Mouse (Mus musculus) layer of hippocampus, adult 2 months (tissue): Measurements from ENCODE around the gene Krtap4-2. TPM values are rescaled to one million over a fixed set of nuclear protein-coding genes. Genes with fewer than 3 reads are reported as not detected.
A peak's percentile ranks its signal among the peaks of the same experiment; 100 is the strongest.
"Not testable (repeated sequence)": the region's sequence is repeated elsewhere in the genome, so short reads cannot be mapped to it uniquely, and the experiment has no call there.

Experiments used
- DNase-seq, 2 experiments: peaks; one replicate each; pipeline ENCODE4 v3.0.0; 2022; ENCODE audit warnings: low spot score in 2 of 2
- H3K27ac ChIP-seq: fragments of 200-600 bp; 2 replicates; pipeline ENCODE4 v1.8.1; 2022
- H3K4me3 ChIP-seq: fragments of 200-600 bp; 2 replicates; pipeline ENCODE4 v1.8.1; 2022; ENCODE audit warnings: mild to moderate bottlenecking
- CTCF ChIP-seq: fragments of 200-600 bp; conservative IDR thresholded peaks from 2 replicates; pipeline ENCODE4 v1.8.1; 2022; ENCODE audit warnings: antibody characterized with exemption, mild to moderate bottlenecking, moderate library complexity
- long read RNA-seq, 2 experiments: library from polyadenylated mRNA; stranded (forward); transcript quantifications; one replicate each; pipeline ENCODE4 v2.0.0; 2021; ENCODE audit warnings: borderline mapping rate in 2 of 2
- total RNA-seq, 2 experiments: library from RNA; stranded (reverse); gene quantifications; 2 replicates each; pipeline ENCODE4 v1.2.3; 2021

Krtap4-2 gene
- not detected for total RNA-seq
- long read RNA-seq, experiment 1, result 0 reads
- long read RNA-seq, experiment 2, result 0 reads

GRCm38 (mm10) chr11:99634653-99635134, at the start of gene Krtap4-2:
TSS of gene Krtap4-2 (minus strand) at chr11:99635084.
- no peak within 1 kb of the TSS for H3K27ac ChIP-seq
- no peak within 1 kb of the TSS for H3K4me3 ChIP-seq
- DNase-seq, result no peak
- TF ChIP-seq CTCF, result no peak

- DNase-seq, result no peak
- no peak for TF ChIP-seq CTCF
- Histone ChIP-seq H3K27ac (no peak overlapping the region), H3K4me3 (no peak overlapping the region)
Observed at GRCm38 (mm10) chr11:99683481-99683880, 48.6 kb upstream of the Krtap4-2 start.

GRCm38 (mm10) chr11:99665860-99666259, 31.0 kb upstream of the Krtap4-2 start, which contains the start of gene Krtap4-6:
TSS of gene Krtap4-6 (minus strand) at chr11:99665960.
- no peak for DNase-seq
- H3K4me3 ChIP-seq, result no peak within 1 kb of the TSS
- TF ChIP-seq CTCF, result no peak
- no peak within 1 kb of the TSS for H3K27ac ChIP-seq

- no peak for DNase-seq
- Histone ChIP-seq H3K27ac (no peak overlapping the region), H3K4me3 (no peak overlapping the region)
- no peak for TF ChIP-seq CTCF
Observed at GRCm38 (mm10) chr11:99662802-99663201, 27.9 kb upstream of the Krtap4-2 start.

- Histone ChIP-seq H3K27ac (no peak overlapping the region), H3K4me3 (no peak overlapping the region)
- no peak for TF ChIP-seq CTCF
- no peak for DNase-seq
Observed at GRCm38 (mm10) chr11:99659256-99659655, 24.4 kb upstream of the Krtap4-2 start.

- H3K27ac ChIP-seq, H3K4me3 ChIP-seq, DNase-seq: not testable (repeated sequence)
Observed at GRCm38 (mm10) chr11:99658467-99659010, 23.7 kb upstream of the Krtap4-2 start, which contains the start of gene Gm11563. TSS of gene Gm11563 (minus strand) at chr11:99658960.

GRCm38 (mm10) chr11:99657051-99657450, 22.2 kb upstream of the Krtap4-2 start:
- Histone ChIP-seq H3K4me3 (no peak overlapping the region), H3K27ac (no peak overlapping the region)
- no peak for TF ChIP-seq CTCF
- DNase-seq, result no peak

- H3K27ac ChIP-seq, result no peak within 1 kb of the TSS
- no peak for DNase-seq
- TF ChIP-seq CTCF, result no peak
- H3K4me3 ChIP-seq, result no peak within 1 kb of the TSS
Observed at GRCm38 (mm10) chr11:99650136-99650535, 15.3 kb upstream of the Krtap4-2 start, which contains the start of gene Gm11555. TSS of gene Gm11555 (minus strand) at chr11:99650236.

GRCm38 (mm10) chr11:99646444-99646843, 11.6 kb upstream of the Krtap4-2 start:
- TF ChIP-seq CTCF, result no peak
- peak in 1 of 2 experiments; percentile 13 for DNase-seq
- H3K27ac ChIP-seq, result no peak overlapping the region
- no peak overlapping the region for H3K4me3 ChIP-seq

- peak in 1 of 2 experiments; percentile 32 for DNase-seq
- 0 out of 2 replicates have a peak, but pooled peaks have one; percentile 22 for TF ChIP-seq CTCF
- Histone ChIP-seq H3K4me3 (no peak overlapping the region), H3K27ac (no peak overlapping the region)
Observed at GRCm38 (mm10) chr11:99644351-99644750, 9.5 kb upstream of the Krtap4-2 start.

GRCm38 (mm10) chr11:99643635-99644139, 8.8 kb upstream of the Krtap4-2 start, which contains the start of gene Krtap4-7:
TSS of gene Krtap4-7 (minus strand) at chr11:99644089.
- not testable (repeated sequence) for H3K27ac ChIP-seq, H3K4me3 ChIP-seq, DNase-seq

GRCm38 (mm10) chr11:99640926-99641325, 6.0 kb upstream of the Krtap4-2 start:
- no peak for TF ChIP-seq CTCF
- Histone ChIP-seq H3K4me3 (no peak overlapping the region), H3K27ac (no peak overlapping the region)
- DNase-seq, result no peak

GRCm38 (mm10) chr11:99637086-99637485, 2.2 kb upstream of the Krtap4-2 start:
- no peak for DNase-seq
- H3K4me3 ChIP-seq, result no peak overlapping the region
- no peak overlapping the region for H3K27ac ChIP-seq
- no peak for TF ChIP-seq CTCF

- TF ChIP-seq CTCF, result no peak
- no peak for DNase-seq
- Histone ChIP-seq H3K27ac (no peak overlapping the region), H3K4me3 (no peak overlapping the region)
Observed at GRCm38 (mm10) chr11:99633293-99633692, 1.6 kb downstream of the Krtap4-2 start.
